Mouse (Mus musculus): ENCODE data around the gene Smcr8. TPM values are rescaled to one million over a fixed set of nuclear protein-coding genes. Genes with fewer than 3 reads are reported as not detected.

Smcr8 gene
- total RNA-seq, 2 experiments from 2014 or later, result 13.4 to 15.3 TPM

Small RNAs within 50 kb of the gene (microRNA-seq; reads per million reads assigned to microRNA genes)
- gene Mir5100 (ENCODE audit: borderline replicate concordance in 2 of 2), result 1.3 to 1.5 reads per million in 2 experiments

Other genes starting within 250 kb of the Smcr8 start
- 10 to 100 TPM; 89.1 to 99.7 TPM for gene Alkbh5, start 241.1 kb upstream of the Smcr8 start, total RNA-seq (2021)
- gene Llgl1, start 77.8 kb upstream of the Smcr8 start, total RNA-seq (2021), result 1 to 10 TPM; 8.3 to 9.1 TPM
- gene Flii, start 50.3 kb upstream of the Smcr8 start, total RNA-seq (2021), result 10 to 100 TPM; 85.4 to 97.7 TPM
- 10 to 100 TPM; 73.9 to 91.2 TPM for gene Mief2, start 49.1 kb upstream of the Smcr8 start, total RNA-seq (2021)
- gene Top3a, start 159 bp upstream of the Smcr8 start, total RNA-seq (2021), result 1 to 10 TPM; 3.2 to 3.3 TPM
- gene Shmt1, start 34.2 kb downstream of the Smcr8 start, total RNA-seq (2021), result 10 to 100 TPM in 1 of 2 experiments, 1 to 10 TPM in 1; 9.1 to 12.2 TPM
- gene Dhrs7b, start 53.1 kb downstream of the Smcr8 start, total RNA-seq (2021), result 10 to 100 TPM; 19.1 to 22.0 TPM
- gene Tmem11, start 101.7 kb downstream of the Smcr8 start, total RNA-seq (2021), result 10 to 100 TPM; 34.0 TPM
- 10 to 100 TPM in 1 of 2 experiments, 1 to 10 TPM in 1; 9.5 to 10.3 TPM for gene Natd1, start 137.2 kb downstream of the Smcr8 start, total RNA-seq (2021)
- gene Map2k3, start 154.5 kb downstream of the Smcr8 start, total RNA-seq (2021), result 100 to 1,000 TPM; 154 to 218 TPM
- gene Kcnj12, start 245.0 kb downstream of the Smcr8 start, total RNA-seq (2021), result 10 to 100 TPM; 44.5 to 45.1 TPM

Measured in gastrocnemius, postnatal 25 days (tissue).